Mouse (Mus musculus): ENCODE data around the gene Anapc11. TPM values are rescaled to one million over a fixed set of nuclear protein-coding genes. Genes with fewer than 3 reads are reported as not detected.
A peak's percentile ranks its signal among the peaks of the same experiment; 100 is the strongest.

Anapc11 gene
- total and polyA plus RNA-seq, 3 experiments: 57.0 to 145 (median 108) TPM

- peak; percentile 68; the same call in 1 of the 2 replicates for TF ChIP-seq IRF4 (IDR thresholded peaks at IDR 0.05; ENCODE audit: low read depth, low read length)
- no peak for TF ChIP-seq JUND (conservative IDR thresholded peaks at IDR 0.05; ENCODE audit: low read depth, low read length)
- TF ChIP-seq TCF12 (IDR thresholded peaks at IDR 0.05; ENCODE audit: low read depth, low read length): peak; percentile 90
- TF ChIP-seq MEF2A (IDR thresholded peaks at IDR 0.05; ENCODE audit: borderline replicate concordance, low read depth, low read length): peak; percentile 28; the same call in 1 of the 2 replicates
- TF ChIP-seq RCOR1 (conservative IDR thresholded peaks at IDR 0.05; ENCODE audit: low read depth, low read length): 0 out of 2 replicates have a peak, but pooled peaks have one; percentile 13
- peak; percentile 95 for TF ChIP-seq POLR2AphosphoS2 (IDR thresholded peaks at IDR 0.05; ENCODE audit: low read depth, low read length)
- 0 out of 2 replicates have a peak, but pooled peaks have one; percentile 31 for TF ChIP-seq MAZ (IDR thresholded peaks at IDR 0.05; ENCODE audit: low read depth, low read length)
- peak; percentile 99 for TF ChIP-seq BHLHE40 (IDR thresholded peaks at IDR 0.05; ENCODE audit: low read depth, low read length)
- peak; percentile 89 for TF ChIP-seq SIN3A (IDR thresholded peaks at IDR 0.05; ENCODE audit: low read length)
- TF ChIP-seq GABPA (IDR thresholded peaks at IDR 0.05; ENCODE audit: insufficient replicate concordance, low read depth, low read length): no peak
- peak; percentile 72 for TF ChIP-seq HCFC1 (IDR thresholded peaks at IDR 0.05; ENCODE audit: low read depth, low read length)
- no peak for TF ChIP-seq CTCF (conservative IDR thresholded peaks at IDR 0.05 in 1 of 2, IDR thresholded peaks at IDR 0.05 in 1 of 2; ENCODE audit: low read depth in 2 of 2, low read length in 2 of 2)
- TF ChIP-seq NELFE (IDR thresholded peaks at IDR 0.05; ENCODE audit: low read depth, low read length): peak; percentile 100
- no peak for TF ChIP-seq ZNF384 (IDR thresholded peaks at IDR 0.05; ENCODE audit: low read depth, low read length)
- TF ChIP-seq ZMIZ1 (IDR thresholded peaks at IDR 0.05; ENCODE audit: low read depth, low read length): peak; percentile 99
- TF ChIP-seq ELF1 (IDR thresholded peaks at IDR 0.05; ENCODE audit: low read depth, low read length): peak; percentile 95
- TF ChIP-seq JUN (IDR thresholded peaks at IDR 0.05; ENCODE audit: insufficient read depth, low read depth, low read length): no peak
- peak; percentile 91 for TF ChIP-seq MXI1 (IDR thresholded peaks at IDR 0.05; ENCODE audit: low read depth, low read length)
- no peak for TF ChIP-seq MAFK (IDR thresholded peaks at IDR 0.05; ENCODE audit: insufficient replicate concordance, low read length)
Observed at GRCm38 (mm10) chr11:120572752-120573584, 25.3 kb upstream of the Anapc11 start, which contains the start of gene P4hb (continued).

- H3K27ac ChIP-seq (ENCODE audit: insufficient read depth, low read depth): peak overlapping the region; percentile 92
- H3K36me3 ChIP-seq (replicated peaks in 1 of 2; ENCODE audit: control insufficient read depth in 1 of 2, insufficient read depth in 1 of 2, low read length in 1 of 2): peaks cover 36 to 48% of the 10 kb centered on the region in 2 experiments
- peak; percentile 74 for DNase-seq (ENCODE audit: extremely low read depth)
- H3K4me3 ChIP-seq (replicated peaks in 1 of 3; ENCODE audit: low read depth in 2 of 3, low read length in 2 of 3, poor library complexity in 1 of 3): peak overlapping the region; percentile 81 to 93 (median 93)
- peaks cover 34% of the 10 kb centered on the region for H3K79me2 ChIP-seq (replicated peaks; ENCODE audit: control insufficient read depth, extremely low read depth, insufficient read depth, poor library complexity, severe bottlenecking)
- dilution Hi-C loops (cut with MboI; ENCODE audit: extremely low pct_ligation_motif_present, extremely low pct_unique_long_range_greater_than_20kb, low sequenced_read_pairs): no loop called here
- peak overlapping the region; percentile 98 for H3K9ac ChIP-seq (ENCODE audit: insufficient read depth, low read depth)
- TF ChIP-seq E2F4 (IDR thresholded peaks at IDR 0.05; ENCODE audit: insufficient replicate concordance, low read depth, low read length): 0 out of 2 replicates have a peak, but pooled peaks have one; percentile 25
- peak; percentile 96 for TF ChIP-seq MYC (IDR thresholded peaks at IDR 0.05; ENCODE audit: low read depth, low read length)
- TF ChIP-seq ZKSCAN1 (IDR thresholded peaks at IDR 0.05; ENCODE audit: borderline replicate concordance, low read depth, low read length): no peak
- TF ChIP-seq ZMIZ1 (IDR thresholded peaks at IDR 0.05; ENCODE audit: low read depth, low read length): peak; percentile 2; the same call in 1 of the 2 replicates
- peak; percentile 47; the same call in 1 of the 2 replicates for TF ChIP-seq TBP (conservative IDR thresholded peaks at IDR 0.05; ENCODE audit: low read depth, low read length)
- TF ChIP-seq SIN3A (IDR thresholded peaks at IDR 0.05; ENCODE audit: low read length): peak; percentile 13; the same call in 1 of the 2 replicates
- peak; percentile 93 for TF ChIP-seq CHD1 (IDR thresholded peaks at IDR 0.05; ENCODE audit: low read depth, low read length)
- peak; percentile 87 for TF ChIP-seq JUN (IDR thresholded peaks at IDR 0.05; ENCODE audit: insufficient read depth, low read depth, low read length)
- peak; percentile 51 for TF ChIP-seq EP300 (IDR thresholded peaks at IDR 0.05; ENCODE audit: low read length)
- no peak for TF ChIP-seq USF2 (conservative IDR thresholded peaks at IDR 0.05; ENCODE audit: low read depth, low read length)
- TF ChIP-seq UBTF (IDR thresholded peaks at IDR 0.05; ENCODE audit: low read depth, low read length): peak; percentile 39; the same call in 1 of the 2 replicates
- TF ChIP-seq MAX (IDR thresholded peaks at IDR 0.05; ENCODE audit: low read length): peak; percentile 75; the same call in 1 of the 2 replicates
- TF ChIP-seq PAX5 (IDR thresholded peaks at IDR 0.05; ENCODE audit: low read length): no peak
- no peak for TF ChIP-seq ELF1 (IDR thresholded peaks at IDR 0.05; ENCODE audit: low read depth, low read length)
- peak; percentile 9; the same call in 1 of the 2 replicates for TF ChIP-seq CHD2 (IDR thresholded peaks at IDR 0.05; ENCODE audit: low read length)
- peak; percentile 91 for TF ChIP-seq JUND (conservative IDR thresholded peaks at IDR 0.05; ENCODE audit: low read depth, low read length)
- peak; percentile 64 for TF ChIP-seq MXI1 (IDR thresholded peaks at IDR 0.05; ENCODE audit: low read depth, low read length)
- peak; percentile 77 for TF ChIP-seq ETS1 (conservative IDR thresholded peaks at IDR 0.05; ENCODE audit: low read depth, low read length)
- peak; percentile 34; the same call in 1 of the 2 replicates for TF ChIP-seq ZNF384 (IDR thresholded peaks at IDR 0.05; ENCODE audit: low read depth, low read length)
- H3K4me2 ChIP-seq (ENCODE audit: insufficient read depth, low read depth, poor library complexity, severe bottlenecking): peak overlapping the region; percentile 75
- H3K9me3 ChIP-seq (replicated peaks; ENCODE audit: low read length): no peaks in the 10 kb centered on the region
- in situ Hi-C loops (cut with MboI; ENCODE audit: low pct_ligation_motif_present, low pct_unique_long_range_greater_than_20kb, low sequenced_read_pairs): no loop called here
- peaks cover 8 to 58% of the 10 kb centered on the region in 2 experiments for H3K4me1 ChIP-seq (ENCODE audit: control insufficient read depth in 1 of 2, insufficient read depth in 2 of 2)
- no peaks in the 10 kb centered on the region for H3K27me3 ChIP-seq (replicated peaks)
Observed at GRCm38 (mm10) chr11:120573585-120574277, 24.5 kb upstream of the Anapc11 start.

All from CH12.LX (cell line).